Comparison of ENCODE assay signal across 9 mouse cellular contexts in genomic region chr4:122902156-122902555, GRCm38 (mm10). TPM values are rescaled to one million over a fixed set of nuclear protein-coding genes. Genes with fewer than 3 reads are reported as not detected.
DNase-seq lines count a peak whose midpoint lies in the region; ATAC-seq lines count a peak whose summit lies in the region.
"Had no signal": no experiment of that assay in that cellular context is flagged by ENCODE, and none has a peak within 500 bp of the region (broad histone marks: within the 10 kb centered on the region; RNA-seq: fewer than 3 reads in every experiment).

No protein-coding gene starts in this region.

- no peaks in the 10 kb centered on the region for H3K27me3 ChIP-seq in embryonic facial prominence, embryonic 11.5 days (ENCODE audit: control insufficient read depth, insufficient read depth, low read length)
- no peaks in the 10 kb centered on the region for H3K27me3 ChIP-seq in embryonic facial prominence, embryonic 10.5 days (replicated peaks; ENCODE audit: low read depth, poor library complexity, severe bottlenecking)
- H3K27me3 ChIP-seq: embryonic facial prominence, embryonic 15.5 days had no signal

- H3K9me3 ChIP-seq in embryonic facial prominence, embryonic 11.5 days (replicated peaks; ENCODE audit: control insufficient read depth, low read length), result no peaks in the 10 kb centered on the region
- no peaks in the 10 kb centered on the region for H3K9me3 ChIP-seq in embryonic facial prominence, embryonic 10.5 days
- H3K9me3 ChIP-seq: embryonic facial prominence, embryonic 15.5 days had no signal

- H3K4me2 ChIP-seq in embryonic facial prominence, embryonic 11.5 days (ENCODE audit: low read depth, low read length), result no peak overlapping the region
- H3K4me2 ChIP-seq: embryonic facial prominence, embryonic 15.5 days had no signal

- 29% methylated on average over 6 of the region's 6 CpGs for WGBS in embryonic facial prominence, embryonic 11.5 days
- 24% methylated on average over 6 of the region's 6 CpGs for WGBS in embryonic facial prominence, embryonic 10.5 days

- no peaks in the 10 kb centered on the region for H3K36me3 ChIP-seq in embryonic facial prominence, embryonic 11.5 days (replicated peaks; ENCODE audit: control insufficient read depth, insufficient read depth, low read depth, low read length)
- no peaks in the 10 kb centered on the region for H3K36me3 ChIP-seq in embryonic facial prominence, embryonic 10.5 days (replicated peaks)
- H3K36me3 ChIP-seq: embryonic facial prominence, embryonic 15.5 days had no signal

- H3K4me1 ChIP-seq in embryonic facial prominence, embryonic 11.5 days (ENCODE audit: control insufficient read depth, insufficient read depth, low read length), result no peaks in the 10 kb centered on the region
- no peaks in the 10 kb centered on the region for H3K4me1 ChIP-seq in embryonic facial prominence, embryonic 10.5 days
- H3K4me1 ChIP-seq: embryonic facial prominence, embryonic 15.5 days had no signal

- peak; percentile 33 for DNase-seq in embryonic facial prominence, embryonic 11.5 days (ENCODE audit: low spot score)
- no peak for DNase-seq in embryonic facial prominence, embryonic 10.5 days (ENCODE audit: low spot score)
- DNase-seq in left cerebral cortex, postnatal 4 days, result peak; percentile 11
- DNase-seq in left cerebral cortex, adult 8-10 months (ENCODE audit: low spot score in 2 of 2), result no peak
- peak; percentile 40 for DNase-seq in ES-CJ7 (ENCODE audit: low read depth, low spot score)
- peak; percentile 41 for DNase-seq in lung, postnatal 36 days
- DNase-seq in ovary, adult 18-20 months (ENCODE audit: low spot score), result no peak

- no peak overlapping the region for H3K4me3 ChIP-seq in embryonic facial prominence, embryonic 11.5 days (ENCODE audit: low read depth, low read length)
- H3K4me3 ChIP-seq in embryonic facial prominence, embryonic 10.5 days, result no peak overlapping the region
- H3K4me3 ChIP-seq: embryonic facial prominence, embryonic 15.5 days had no signal

- no peak overlapping the region for H3K27ac ChIP-seq in embryonic facial prominence, embryonic 11.5 days (replicated peaks; ENCODE audit: low read depth, low read length)
- no peak overlapping the region for H3K27ac ChIP-seq in embryonic facial prominence, embryonic 10.5 days (replicated peaks)
- H3K27ac ChIP-seq: embryonic facial prominence, embryonic 15.5 days had no signal

- H3K9ac ChIP-seq in embryonic facial prominence, embryonic 11.5 days (replicated peaks; ENCODE audit: low read length), result no peak overlapping the region
- H3K9ac ChIP-seq: embryonic facial prominence, embryonic 15.5 days had no signal

- ATAC-seq in embryonic facial prominence, embryonic 11.5 days (replicated peaks; ENCODE audit: insufficient number of reproducible peaks, low FRiP score, low TSS enrichment, low read depth), result no peak
- no peak for ATAC-seq in erythroid progenitor cell, adult 5-6 weeks (replicated peaks; ENCODE audit: low FRiP score, poor library complexity, severe bottlenecking)

- intact Hi-C loops in left cerebral cortex, postnatal 4 days (cut with DNase I), result no loop called here

RNA-seq across cellular contexts. Expression of gene Cap1, which starts 16.3 kb away (rescaled TPM):
- 68.8 and 70.1 TPM in 2 replicates for polyA plus RNA-seq in embryonic facial prominence, embryonic 11.5 days (2014; fragmentation: Nextera tagmentation; extraction: Ambion mirVana)
- polyA plus RNA-seq in embryonic facial prominence, embryonic 10.5 days (2016; fragmentation: Nextera tagmentation; extraction: Ambion mirVana), result 72.6 and 73.9 TPM in 2 replicates
- total RNA-seq in left cerebral cortex, postnatal 4 days (2021), result 100 to 1,000 TPM; 174 to 186 TPM
- 100 to 1,000 TPM; 300 to 310 (median 302) TPM for total RNA-seq in left cerebral cortex, adult 8-10 months (2022)
- 80.5 and 81.8 TPM in 2 replicates for total RNA-seq in erythroid progenitor cell, adult 5-6 weeks (2015; ENCODE audit: low replicate concordance)
- 71.2 and 81.2 TPM in 2 replicates for total RNA-seq in erythroid progenitor cell, adult 5-6 weeks (2017; ENCODE audit: low replicate concordance)

RNA-seq across cellular contexts. Expression of gene Mfsd2a, which starts 58.8 kb away (rescaled TPM):
- 8.2 and 8.7 TPM in 2 replicates for polyA plus RNA-seq in embryonic facial prominence, embryonic 11.5 days (2014; fragmentation: Nextera tagmentation; extraction: Ambion mirVana)
- 10.1 and 12.9 TPM in 2 replicates for polyA plus RNA-seq in embryonic facial prominence, embryonic 10.5 days (2016; fragmentation: Nextera tagmentation; extraction: Ambion mirVana)
- total RNA-seq in left cerebral cortex, postnatal 4 days (2021), result 10 to 100 TPM; 35.4 TPM
- 10 to 100 TPM; 16.4 to 24.8 (median 20.1) TPM for total RNA-seq in left cerebral cortex, adult 8-10 months (2022)
- not detected in 2 replicates for total RNA-seq in erythroid progenitor cell, adult 5-6 weeks (2015; ENCODE audit: low replicate concordance)
- not detected in 2 replicates for total RNA-seq in erythroid progenitor cell, adult 5-6 weeks (2017; ENCODE audit: low replicate concordance)

Comparison
In these comparisons a context has a peak if more than half of its experiments do, and no peak if none do; other contexts are left out.
1. DNase-seq: peak in embryonic facial prominence, embryonic 11.5 days (single experiment), left cerebral cortex, postnatal 4 days (single experiment), ES-CJ7 (single experiment) and lung, postnatal 36 days (single experiment); none in embryonic facial prominence, embryonic 10.5 days (single experiment), left cerebral cortex, adult 8-10 months (0 of 2) and ovary, adult 18-20 months (single experiment).
2. RNA of gene Mfsd2a, which starts 58.8 kb away (total RNA-seq): 35.4 TPM in left cerebral cortex, postnatal 4 days and 16.4 to 24.8 TPM in left cerebral cortex, adult 8-10 months; not detected in erythroid progenitor cell, adult 5-6 weeks; every median in the first group is over 10 times any median in the second.